Mouse (Mus musculus): ENCODE measurements around the gene Zfr. TPM values are rescaled to one million over a fixed set of nuclear protein-coding genes. Genes with fewer than 3 reads are reported as not detected.

Zfr gene
- polyA plus RNA-seq, 1 experiment from 2014 or later, result 120 TPM

DNA sequence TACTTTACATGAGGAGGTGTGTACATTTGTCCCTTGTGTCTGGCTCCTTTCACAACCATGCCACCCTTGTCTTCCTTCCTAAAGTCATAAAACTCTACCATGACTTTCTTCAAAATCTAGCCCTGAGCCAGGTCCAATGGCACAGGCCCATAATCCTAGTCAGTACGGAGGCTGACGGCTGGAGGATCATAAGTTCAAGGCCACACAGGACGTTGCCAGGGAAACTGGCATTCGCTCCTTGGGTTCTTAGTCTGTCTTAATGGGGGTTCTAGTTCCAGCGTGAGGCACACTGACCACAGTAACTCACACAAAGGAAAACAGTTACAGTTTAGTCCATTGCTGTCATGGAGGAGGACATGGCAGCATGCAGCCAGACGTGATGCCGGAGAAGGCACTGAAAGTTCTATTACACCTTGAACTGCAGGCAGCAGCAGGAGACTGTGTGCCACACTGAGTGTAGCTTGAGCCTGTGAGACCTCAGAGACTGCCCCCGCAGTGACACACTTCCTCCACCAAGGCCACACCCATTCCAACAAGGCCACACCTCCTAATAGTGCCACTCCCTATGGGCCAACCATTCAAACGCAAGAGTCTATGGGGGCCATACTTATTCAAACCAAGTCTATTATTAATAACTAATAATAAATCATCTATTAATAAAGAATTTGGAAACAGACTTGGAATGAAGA lies 26.5 kb upstream of the Zfr start:
- no peak for ATAC-seq (ENCODE audit: borderline replicate concordance, extremely low read depth, low FRiP score, low TSS enrichment)
- 89% methylated on average over 9 of the region's 9 CpGs for WGBS
- Histone ChIP-seq H3K27ac (no peak overlapping the region), H3K9ac (no peak overlapping the region), H3K4me2 (no peak overlapping the region), H3K27me3 (no peaks in the 10 kb centered on the region), H3K9me3 (no peaks in the 10 kb centered on the region), H3K4me1 (no peaks in the 10 kb centered on the region), H3K4me3 (no peak overlapping the region), H3K36me3 (no peaks in the 10 kb centered on the region)

GRCm38 (mm10) chr15:12091781-12092458 lies 25.7 kb upstream of the Zfr start:
- H3K9ac ChIP-seq, result no peak overlapping the region
- no peaks in the 10 kb centered on the region for H3K36me3 ChIP-seq
- H3K27me3 ChIP-seq, result no peaks in the 10 kb centered on the region
- H3K4me2 ChIP-seq, result no peak overlapping the region
- ATAC-seq (ENCODE audit: borderline replicate concordance, extremely low read depth, low FRiP score, low TSS enrichment), result no peak
- H3K27ac ChIP-seq, result no peak overlapping the region
- no peaks in the 10 kb centered on the region for H3K4me1 ChIP-seq
- 60% methylated on average over 10 of the region's 10 CpGs for WGBS
- no peak overlapping the region for H3K4me3 ChIP-seq
- H3K9me3 ChIP-seq, result no peaks in the 10 kb centered on the region

GRCm38 (mm10) chr15:12093026-12093960 lies 24.3 kb upstream of the Zfr start:
- Histone ChIP-seq H3K9me3 (no peaks in the 10 kb centered on the region), H3K4me2 (no peak overlapping the region), H3K9ac (no peak overlapping the region), H3K4me1 (no peaks in the 10 kb centered on the region), H3K36me3 (no peaks in the 10 kb centered on the region), H3K27me3 (no peaks in the 10 kb centered on the region), H3K27ac (no peak overlapping the region), H3K4me3 (no peak overlapping the region)
- no peak for ATAC-seq (ENCODE audit: borderline replicate concordance, extremely low read depth, low FRiP score, low TSS enrichment)
- 74% methylated on average over 25 of the region's 25 CpGs for WGBS

GRCm38 (mm10) chr15:12093961-12094566 lies 23.6 kb upstream of the Zfr start:
- Histone ChIP-seq H3K9ac (no peak overlapping the region), H3K4me2 (no peak overlapping the region), H3K27ac (no peak overlapping the region), H3K27me3 (no peaks in the 10 kb centered on the region), H3K36me3 (no peaks in the 10 kb centered on the region), H3K4me1 (no peaks in the 10 kb centered on the region), H3K4me3 (no peak overlapping the region), H3K9me3 (no peaks in the 10 kb centered on the region)
- no peak for ATAC-seq (ENCODE audit: borderline replicate concordance, extremely low read depth, low FRiP score, low TSS enrichment)
- WGBS, result 89% methylated on average over 4 of the region's 4 CpGs

DNA sequence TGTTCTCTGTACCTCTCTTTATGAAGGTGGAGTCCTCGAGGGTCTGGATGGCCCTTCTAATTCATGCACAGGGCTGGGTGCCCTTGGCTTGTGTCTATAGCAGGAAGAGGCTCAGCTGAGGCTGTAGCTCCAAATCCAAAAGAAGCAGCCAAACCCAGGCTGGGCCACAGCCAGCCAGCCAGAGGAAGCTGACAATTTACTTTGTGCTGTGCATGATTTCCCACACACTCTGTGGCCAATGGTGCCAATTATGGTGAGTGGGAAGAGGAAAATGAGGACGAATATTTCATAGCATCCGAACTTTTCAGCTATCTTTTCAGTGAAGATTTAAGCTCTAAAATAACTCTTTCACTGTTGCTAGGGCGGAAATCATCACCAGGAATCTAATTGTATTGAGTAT lies 21.2 kb upstream of the Zfr start:
- 66% methylated on average over 4 of the region's 4 CpGs for WGBS
- H3K9me3 ChIP-seq, result no peaks in the 10 kb centered on the region

GRCm38 (mm10) chr15:12097344-12097743 lies 20.3 kb upstream of the Zfr start:
- Histone ChIP-seq H3K4me3 (no peak overlapping the region), H3K4me1 (no peaks in the 10 kb centered on the region), H3K27me3 (no peaks in the 10 kb centered on the region), H3K9ac (no peak overlapping the region), H3K9me3 (no peaks in the 10 kb centered on the region), H3K4me2 (no peak overlapping the region), H3K27ac (no peak overlapping the region), H3K36me3 (no peaks in the 10 kb centered on the region)
- WGBS, result 94% methylated on average over 5 of the region's 5 CpGs
- ATAC-seq (ENCODE audit: borderline replicate concordance, extremely low read depth, low FRiP score, low TSS enrichment), result no peak

More for the DNA sequence above, 21.2 kb upstream of the Zfr start:
- Histone ChIP-seq H3K4me1 (no peaks in the 10 kb centered on the region), H3K9ac (no peak overlapping the region), H3K36me3 (no peaks in the 10 kb centered on the region), H3K27ac (no peak overlapping the region), H3K4me2 (no peak overlapping the region), H3K27me3 (no peaks in the 10 kb centered on the region), H3K4me3 (no peak overlapping the region)
- no peak for ATAC-seq (ENCODE audit: borderline replicate concordance, extremely low read depth, low FRiP score, low TSS enrichment)

DNA sequence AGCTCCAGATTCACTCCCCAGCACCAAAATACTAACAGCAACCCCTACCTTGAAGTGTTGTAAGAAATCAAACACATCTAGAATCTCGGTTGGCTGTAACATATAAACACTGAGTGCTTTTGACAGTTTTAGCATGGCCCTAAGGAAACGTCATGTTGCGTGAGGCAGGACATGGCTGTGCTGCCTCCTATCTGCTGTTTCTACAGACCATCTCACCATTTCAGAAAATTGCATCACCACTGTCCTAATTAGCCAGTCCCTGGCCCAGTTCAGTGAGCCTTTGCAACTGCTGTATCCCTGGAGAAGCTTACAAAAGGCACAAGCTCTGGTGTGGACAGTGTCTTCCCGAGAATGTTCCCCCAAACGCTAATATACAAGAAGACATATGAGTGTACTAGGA lies 16.7 kb upstream of the Zfr start:
- H3K4me2 ChIP-seq, result no peak overlapping the region
- no peaks in the 10 kb centered on the region for H3K27me3 ChIP-seq
- no peak overlapping the region for H3K9ac ChIP-seq
- no peak overlapping the region for H3K4me3 ChIP-seq
- no peak for ATAC-seq (ENCODE audit: borderline replicate concordance, extremely low read depth, low FRiP score, low TSS enrichment)
- H3K36me3 ChIP-seq, result no peaks in the 10 kb centered on the region
- no peak overlapping the region for H3K27ac ChIP-seq
- H3K4me1 ChIP-seq, result 0 out of 2 replicates have a peak, but pooled peaks cover 3% of the 10 kb centered on the region
- H3K9me3 ChIP-seq, result no peaks in the 10 kb centered on the region
- 45% methylated on average over 5 of the region's 5 CpGs for WGBS

DNA sequence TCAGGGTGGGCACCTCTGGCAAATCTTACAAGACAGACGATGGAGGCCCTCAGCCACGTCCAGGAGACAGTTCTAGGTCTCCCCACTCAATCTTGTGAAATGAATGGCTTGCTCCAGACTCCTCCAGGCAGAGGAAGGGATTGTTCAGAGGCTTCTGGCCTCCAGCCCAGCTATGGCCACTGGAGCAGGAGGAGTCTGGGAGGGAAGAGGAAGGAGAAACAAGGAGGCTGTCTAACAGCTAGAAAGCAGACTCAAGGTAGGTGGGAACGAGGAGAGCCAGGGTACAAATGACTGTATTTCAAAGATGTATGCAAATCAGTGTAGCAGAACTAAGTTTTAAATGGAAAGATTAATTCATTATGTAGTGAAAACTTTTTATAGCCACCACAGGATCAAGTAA lies 13.9 kb upstream of the Zfr start:
- WGBS, result 42% methylated on average over 3 of the region's 3 CpGs
- H3K27me3 ChIP-seq, result no peaks in the 10 kb centered on the region
- no peak for ATAC-seq (ENCODE audit: borderline replicate concordance, extremely low read depth, low FRiP score, low TSS enrichment)
- no peak overlapping the region for H3K4me2 ChIP-seq
- H3K9me3 ChIP-seq, result no peaks in the 10 kb centered on the region
- no peak overlapping the region for H3K27ac ChIP-seq
- no peak overlapping the region for H3K9ac ChIP-seq
- H3K4me1 ChIP-seq, result 0 out of 2 replicates have a peak, but pooled peaks cover 3% of the 10 kb centered on the region
- H3K4me3 ChIP-seq, result no peak overlapping the region
- no peaks in the 10 kb centered on the region for H3K36me3 ChIP-seq

DNA sequence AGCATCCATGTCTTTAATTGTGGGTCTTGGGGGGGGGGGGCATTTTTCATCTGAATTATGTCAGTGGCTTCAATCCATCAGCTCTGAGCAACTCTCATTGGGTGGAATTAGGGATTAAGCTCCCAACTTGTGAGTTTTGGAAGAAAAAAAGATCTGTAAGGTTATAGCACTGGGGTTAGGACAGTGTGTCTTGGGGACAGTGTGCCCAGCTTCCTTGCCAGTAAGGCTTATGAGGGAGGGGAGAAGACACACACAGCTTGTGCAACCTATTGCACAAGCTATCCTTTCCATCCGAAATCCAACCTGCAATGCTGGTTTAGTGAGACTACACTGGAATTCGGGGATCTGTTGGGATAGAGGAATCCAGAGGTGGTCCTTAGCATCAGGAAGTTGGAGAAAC lies 12.8 kb upstream of the Zfr start:
- Histone ChIP-seq H3K9me3 (no peaks in the 10 kb centered on the region), H3K4me2 (no peak overlapping the region), H3K36me3 (no peaks in the 10 kb centered on the region), H3K27me3 (no peaks in the 10 kb centered on the region), H3K27ac (no peak overlapping the region), H3K4me1 (0 out of 2 replicates have a peak, but pooled peaks cover 3% of the 10 kb centered on the region), H3K4me3 (no peak overlapping the region), H3K9ac (no peak overlapping the region)
- no peak for ATAC-seq (ENCODE audit: borderline replicate concordance, extremely low read depth, low FRiP score, low TSS enrichment)
- 77% methylated on average over 2 of the region's 2 CpGs for WGBS

- H3K4me1 ChIP-seq, result 0 out of 2 replicates have a peak, but pooled peaks cover 3% of the 10 kb centered on the region
These were observed 11.2 kb upstream of the Zfr start for GRCm38 (mm10) chr15:12106430-12106829.

GRCm38 (mm10) chr15:12108200-12108599 lies 9.4 kb upstream of the Zfr start:
- H3K4me3 ChIP-seq, result no peak overlapping the region
- H3K4me1 ChIP-seq, result 0 out of 2 replicates have a peak, but pooled peaks cover 3% of the 10 kb centered on the region
- H3K27ac ChIP-seq, result no peak overlapping the region
- no peak overlapping the region for H3K4me2 ChIP-seq
- no peaks in the 10 kb centered on the region for H3K9me3 ChIP-seq
- H3K36me3 ChIP-seq, result no peaks in the 10 kb centered on the region
- no peaks in the 10 kb centered on the region for H3K27me3 ChIP-seq
- whole genome bisulfite sequencing, result 70% methylated on average over 4 of the region's 4 CpGs
- H3K9ac ChIP-seq, result no peak overlapping the region
- no peak for ATAC-seq (ENCODE audit: borderline replicate concordance, extremely low read depth, low FRiP score, low TSS enrichment)

More at GRCm38 (mm10) chr15:12106430-12106829, 11.2 kb upstream of the Zfr start:
- Histone ChIP-seq H3K36me3 (no peaks in the 10 kb centered on the region), H3K4me2 (no peak overlapping the region), H3K27ac (no peak overlapping the region), H3K4me3 (no peak overlapping the region), H3K9me3 (no peaks in the 10 kb centered on the region), H3K9ac (no peak overlapping the region), H3K27me3 (no peaks in the 10 kb centered on the region)
- ATAC-seq (ENCODE audit: borderline replicate concordance, extremely low read depth, low FRiP score, low TSS enrichment), result no peak
- 88% methylated on average over 12 of the region's 12 CpGs for WGBS

Data from lung, embryonic 15.5 days (tissue).